Mouse (Mus musculus) heart, embryonic 11.5 days (tissue): ENCODE data around the gene Sema3b. TPM values are rescaled to one million over a fixed set of nuclear protein-coding genes. Genes with fewer than 3 reads are reported as not detected.
"Not testable (repeated sequence)": the region's sequence is repeated elsewhere in the genome, so short reads cannot be mapped to it uniquely, and the experiment has no call there.

ENCODE experiments used
- ATAC-seq: fragments of 200-750 bp; cut with Nextera tagmentation; replicated peaks from 2 replicates; pipeline ENCODE4 v1.8.0; 2017; ENCODE audit warnings: moderate library complexity; ENCODE audit not compliant: insufficient number of reproducible peaks, low FRiP score, low TSS enrichment
- H3K27ac ChIP-seq: fragments of 300-500 bp; sonication (generic); 2 replicates; pipeline ENCODE4 v1.5.1; 2014; ENCODE audit warnings: mild to moderate bottlenecking, low read depth, low read length
- H3K27me3 ChIP-seq: fragments of 300-500 bp; sonication (generic); 2 replicates; pipeline ENCODE4 v1.6.1; 2014; ENCODE audit warnings: mild to moderate bottlenecking, low read length, mixed read lengths; ENCODE audit not compliant: control insufficient read depth, insufficient read depth
- H3K36me3 ChIP-seq: fragments of 300-500 bp; sonication (generic); 2 replicates; pipeline ENCODE4 v1.6.1; 2014; ENCODE audit warnings: mild to moderate bottlenecking, low read length, moderate library complexity, mixed read lengths; ENCODE audit not compliant: control insufficient read depth, insufficient read depth
- H3K4me1 ChIP-seq: fragments of 300-500 bp; sonication (generic); 2 replicates; pipeline ENCODE4 v1.6.1; 2014; ENCODE audit warnings: low read length; ENCODE audit not compliant: control insufficient read depth, insufficient read depth
- H3K4me2 ChIP-seq: fragments of 300-500 bp; sonication (generic); 2 replicates; pipeline ENCODE4 v1.6.1; 2014; ENCODE audit warnings: mild to moderate bottlenecking, moderate library complexity
- H3K4me3 ChIP-seq: fragments of 300-500 bp; sonication (generic); 2 replicates; pipeline ENCODE4 v1.5.1; 2014; ENCODE audit warnings: low read depth, low read length
- H3K9ac ChIP-seq: fragments of 300-500 bp; sonication (generic); 2 replicates; pipeline ENCODE4 v1.6.1; 2014; ENCODE audit warnings: mild to moderate bottlenecking, low read depth, low read length, moderate library complexity
- H3K9me3 ChIP-seq: fragments of 300-500 bp; sonication (generic); replicated peaks from 2 replicates; pipeline ENCODE4 v1.6.1; 2016; ENCODE audit warnings: low read length; ENCODE audit not compliant: control insufficient read depth
- WGBS: fragments of 180-500 bp; shearing (Covaris S2); extraction: QIAGEN DNeasy Blood & Tissue Kit; methylation state at CpG from one replicate; pipeline ENCODE4 v1.1.7; 2014; ENCODE audit not compliant: insufficient replicate concordance; 5-methylcytosine and 5-hydroxymethylcytosine counted together
- polyA plus RNA-seq: library from polyadenylated mRNA; unstranded; fragments of >200 nt; fragmentation: Nextera tagmentation; extraction: Ambion mirVana; gene quantifications from 2 replicates; pipeline ENCODE4 v1.2.1, GENCODE M21; 2014

Sema3b gene
- polyA plus RNA-seq, 1 experiment from 2014 or later: 5.1 TPM

DNA sequence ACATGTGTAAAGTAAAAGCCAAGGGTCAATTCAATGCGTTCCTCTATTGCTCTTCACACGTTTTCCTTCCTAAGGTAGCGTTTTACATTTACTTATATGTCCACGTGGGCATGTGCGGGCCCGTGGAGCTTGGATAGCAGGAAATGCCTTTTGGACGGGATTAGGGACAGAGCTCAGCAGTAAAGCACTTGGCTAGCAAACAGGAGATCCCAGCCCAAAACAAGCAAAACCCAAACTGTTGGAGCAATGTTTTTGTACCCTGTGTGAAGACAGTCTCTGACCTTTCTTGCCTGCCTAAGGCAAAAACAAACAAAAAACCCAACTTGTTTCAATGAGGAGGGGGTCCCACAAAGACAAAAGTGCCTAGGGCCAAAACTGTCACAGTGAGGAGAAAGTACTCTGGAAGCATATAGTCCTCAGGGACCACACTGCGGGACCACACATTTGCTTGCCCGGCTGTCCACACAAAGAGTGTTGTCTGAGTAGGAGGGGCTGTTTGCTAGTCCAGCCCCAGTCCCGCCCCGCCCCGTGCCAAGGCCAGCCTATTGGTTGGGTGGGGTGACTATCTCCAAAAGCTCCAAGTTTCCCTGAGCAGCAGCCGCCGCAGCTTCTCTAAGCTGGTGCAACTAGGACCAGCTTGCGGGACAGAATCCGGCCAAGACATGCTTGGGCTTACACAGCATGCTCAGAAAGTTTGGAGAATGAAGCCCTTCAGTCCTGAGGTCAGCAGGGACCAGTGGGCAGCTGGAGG is 32.5 kb downstream of the Sema3b start, which contains the start of gene Hyal1:
Gene Hyal1 (plus strand): TSS at position 571 of the 751 bp plus-strand sequence.
- Histone ChIP-seq H3K9me3 (no peaks in the 10 kb centered on the region), H3K27me3 (no peaks in the 10 kb centered on the region), H3K36me3 (peaks cover 12% of the 10 kb centered on the region), H3K27ac (no peak within 1 kb of the TSS), H3K4me2 (peak within 1 kb of the TSS; percentile 64), H3K9ac (peak within 1 kb of the TSS; percentile 60), H3K4me1 (peaks cover 23% of the 10 kb centered on the region), H3K4me3 (peak within 1 kb of the TSS; percentile 27)
- ATAC-seq: peak; percentile 74
- WGBS: 25% methylated on average over 16 of the region's 16 CpGs

DNA sequence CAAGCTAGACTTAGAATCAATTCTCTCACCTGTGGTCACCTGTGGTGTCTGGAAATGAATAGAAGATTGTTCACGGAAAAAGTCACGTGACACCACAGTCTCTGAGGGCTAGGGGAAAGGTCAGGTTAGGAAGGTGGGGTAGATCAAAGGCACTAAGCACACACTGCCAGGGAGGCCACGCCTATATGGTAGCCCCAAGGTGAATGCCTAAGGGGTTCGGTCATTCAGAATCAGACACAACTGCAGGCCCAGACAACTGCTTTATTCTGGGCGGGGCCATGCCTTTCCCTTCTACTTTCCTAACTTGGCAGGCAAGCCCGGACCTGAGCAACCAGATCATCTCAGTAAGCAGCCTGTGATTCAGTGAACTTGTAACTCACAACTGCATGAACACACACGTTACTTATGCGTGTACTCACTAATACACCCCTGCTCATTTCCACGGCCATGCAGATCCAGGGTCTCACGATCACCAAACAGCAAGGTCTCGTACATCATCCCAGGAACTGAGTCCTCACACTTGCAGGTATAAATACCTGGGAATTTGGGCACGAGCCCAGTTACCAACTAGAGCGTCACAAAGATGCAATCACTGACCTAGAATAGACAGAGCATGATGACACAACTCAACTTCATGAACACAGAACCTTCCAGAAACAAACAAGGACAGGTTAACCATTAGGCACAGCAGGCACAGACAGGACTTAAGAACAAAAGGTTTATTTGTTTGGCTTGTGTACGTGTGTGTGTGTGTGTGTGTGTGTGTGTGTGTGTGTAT is 33.3 kb downstream of the Sema3b start:
- Histone ChIP-seq H3K36me3 (peaks cover 14% of the 10 kb centered on the region), H3K27ac (no peak overlapping the region), H3K27me3 (no peaks in the 10 kb centered on the region), H3K9me3 (no peaks in the 10 kb centered on the region), H3K4me1 (peaks cover 25% of the 10 kb centered on the region), H3K9ac (no peak overlapping the region), H3K4me2 (no peak overlapping the region; the same call in 1 of the 2 replicates), H3K4me3 (no peak overlapping the region)
- no peak for ATAC-seq
- WGBS: 79% methylated on average over 14 of the region's 14 CpGs

GRCm38 (mm10) chr9:107573774-107574173 is 35.3 kb downstream of the Sema3b start:
- H3K27me3 ChIP-seq, H3K4me3 ChIP-seq, H3K27ac ChIP-seq, ATAC-seq, H3K9ac ChIP-seq, H3K9me3 ChIP-seq, H3K4me2 ChIP-seq: not testable (repeated sequence)
- H3K4me1 ChIP-seq: peaks cover 37% of the 10 kb centered on the region
- WGBS: 82% methylated on average over 6 of the region's 6 CpGs
- peaks cover 20% of the 10 kb centered on the region for H3K36me3 ChIP-seq

GRCm38 (mm10) chr9:107572327-107572662 is 36.7 kb downstream of the Sema3b start:
- H3K4me2 ChIP-seq: no peak overlapping the region
- ATAC-seq: no peak
- no peak overlapping the region for H3K4me3 ChIP-seq
- H3K36me3 ChIP-seq: peaks cover 20% of the 10 kb centered on the region
- H3K9me3 ChIP-seq: no peaks in the 10 kb centered on the region
- WGBS: 91% methylated on average over 2 of the region's 2 CpGs
- H3K27ac ChIP-seq: no peak overlapping the region
- H3K4me1 ChIP-seq: peaks cover 43% of the 10 kb centered on the region
- no peak overlapping the region for H3K9ac ChIP-seq
- H3K27me3 ChIP-seq: no peaks in the 10 kb centered on the region

DNA sequence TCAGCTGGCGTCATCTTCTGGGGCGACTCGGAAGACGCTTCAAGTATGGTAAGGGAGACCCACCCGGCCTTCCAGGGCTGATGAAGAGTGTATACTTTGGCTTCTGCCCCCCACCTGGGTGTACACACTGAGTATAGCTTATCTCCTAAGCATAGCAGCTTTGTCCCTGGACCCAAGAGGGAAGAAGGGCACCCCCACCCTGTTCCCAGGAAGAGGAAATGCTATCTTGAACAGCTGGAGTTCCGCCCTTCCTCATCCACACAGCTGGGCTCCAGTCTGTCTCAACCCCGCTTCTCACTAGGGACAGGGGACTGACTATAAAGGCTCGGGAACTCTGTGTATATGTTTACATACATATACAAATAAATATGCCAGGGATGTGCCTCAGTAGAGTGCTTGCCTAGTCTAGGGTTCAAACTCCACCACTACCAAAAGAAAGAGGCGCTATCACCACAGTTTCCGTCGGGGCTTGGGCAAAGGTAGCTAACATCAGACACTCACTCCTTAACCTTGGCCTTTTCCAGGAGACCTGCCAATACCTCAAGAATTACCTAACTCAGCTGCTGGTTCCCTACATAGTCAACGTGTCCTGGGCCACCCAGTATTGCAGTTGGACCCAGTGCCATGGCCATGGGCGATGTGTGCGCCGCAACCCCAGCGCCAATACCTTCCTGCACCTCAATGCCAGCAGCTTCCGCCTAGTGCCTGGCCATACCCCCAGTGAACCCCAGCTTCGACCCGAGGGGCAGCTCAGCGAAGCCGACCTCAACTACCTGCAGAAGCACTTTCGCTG is 37.3 kb downstream of the Sema3b start:
- H3K4me3 ChIP-seq: peak overlapping the region; percentile 85
- no peaks in the 10 kb centered on the region for H3K9me3 ChIP-seq
- H3K27me3 ChIP-seq: no peaks in the 10 kb centered on the region
- no peak for ATAC-seq
- peaks cover 20% of the 10 kb centered on the region for H3K36me3 ChIP-seq
- peak overlapping the region; percentile 40; the same call in 1 of the 2 replicates for H3K9ac ChIP-seq
- H3K27ac ChIP-seq: no peak overlapping the region
- H3K4me2 ChIP-seq: peak overlapping the region; percentile 93
- WGBS: 86% methylated on average over 22 of the region's 22 CpGs
- peaks cover 38% of the 10 kb centered on the region for H3K4me1 ChIP-seq

DNA sequence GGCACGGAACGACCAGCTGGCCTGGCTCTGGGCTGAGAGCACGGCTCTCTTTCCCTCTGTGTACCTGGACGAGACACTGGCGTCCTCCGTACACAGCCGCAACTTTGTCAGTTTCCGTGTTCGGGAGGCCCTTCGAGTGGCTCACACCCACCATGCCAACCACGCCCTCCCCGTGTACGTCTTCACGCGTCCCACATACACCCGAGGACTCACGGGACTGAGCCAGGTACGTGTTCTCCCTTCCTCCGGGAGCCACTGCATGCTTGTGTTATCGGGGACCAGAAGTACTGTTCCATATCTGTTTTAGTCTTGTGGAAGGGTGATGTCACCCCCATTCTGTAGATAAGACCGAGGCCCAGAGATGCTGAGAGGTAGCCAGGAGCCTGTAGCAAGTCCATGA is 38.2 kb downstream of the Sema3b start:
- Histone ChIP-seq H3K27ac (no peak overlapping the region), H3K9ac (peak overlapping the region; percentile 92), H3K9me3 (no peaks in the 10 kb centered on the region), H3K4me1 (peaks cover 38% of the 10 kb centered on the region), H3K4me3 (peak overlapping the region; percentile 85), H3K36me3 (peaks cover 20% of the 10 kb centered on the region), H3K4me2 (peak overlapping the region; percentile 93), H3K27me3 (no peaks in the 10 kb centered on the region)
- ATAC-seq: no peak
- WGBS: 60% methylated on average over 21 of the region's 21 CpGs

DNA sequence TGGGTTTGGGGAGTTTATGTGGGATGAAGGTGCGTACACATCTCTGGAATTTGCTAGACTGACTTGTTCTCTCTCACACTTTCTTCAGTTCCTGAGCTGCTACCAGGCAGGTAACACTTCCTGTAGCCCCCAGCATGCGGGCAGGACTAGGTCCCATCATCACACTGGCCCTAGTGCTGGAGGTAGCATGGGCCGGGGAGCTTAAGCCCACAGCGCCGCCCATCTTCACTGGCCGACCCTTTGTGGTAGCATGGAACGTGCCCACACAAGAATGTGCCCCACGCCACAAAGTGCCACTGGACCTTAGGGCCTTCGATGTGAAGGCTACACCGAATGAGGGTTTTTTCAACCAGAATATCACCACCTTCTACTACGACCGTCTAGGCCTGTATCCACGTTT is 39.0 kb downstream of the Sema3b start:
- peak overlapping the region; percentile 85 for H3K4me3 ChIP-seq
- H3K27ac ChIP-seq: peak overlapping the region; percentile 86
- peak overlapping the region; percentile 92 for H3K9ac ChIP-seq
- H3K36me3 ChIP-seq: peaks cover 20% of the 10 kb centered on the region
- H3K4me1 ChIP-seq: peaks cover 38% of the 10 kb centered on the region
- H3K27me3 ChIP-seq: no peaks in the 10 kb centered on the region
- ATAC-seq: no peak
- 53% methylated on average over 13 of the region's 13 CpGs for WGBS
- H3K4me2 ChIP-seq: peak overlapping the region; percentile 93
- no peaks in the 10 kb centered on the region for H3K9me3 ChIP-seq

DNA sequence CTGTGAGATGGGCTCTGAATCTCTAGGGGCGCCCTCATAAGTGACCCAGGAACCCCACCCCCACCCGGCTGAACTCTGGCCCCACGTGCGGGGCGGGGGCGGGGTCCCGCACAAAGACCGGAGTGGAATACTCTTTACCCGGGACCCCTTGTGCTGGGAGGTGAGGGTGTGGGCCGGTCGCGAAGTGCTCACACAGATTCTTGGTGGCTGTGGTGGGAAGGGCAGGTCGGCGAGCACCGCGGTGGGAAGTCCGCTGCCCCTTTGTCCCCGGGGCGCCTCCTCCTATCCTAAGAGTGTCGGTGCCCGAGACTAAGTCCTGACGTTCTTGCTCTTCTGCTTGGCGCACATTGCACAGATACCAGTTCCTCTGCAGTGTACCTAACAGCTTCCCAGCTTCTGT is 39.8 kb downstream of the Sema3b start:
- under 1% methylated on average over 22 of the region's 23 CpGs for WGBS
- H3K4me1 ChIP-seq: peaks cover 39% of the 10 kb centered on the region
- peak; percentile 16 for ATAC-seq
- H3K4me3 ChIP-seq: peak overlapping the region; percentile 85
- peaks cover 22% of the 10 kb centered on the region for H3K36me3 ChIP-seq
- H3K4me2 ChIP-seq: peak overlapping the region; percentile 93
- H3K27me3 ChIP-seq: no peaks in the 10 kb centered on the region
- H3K9ac ChIP-seq: peak overlapping the region; percentile 92
- H3K27ac ChIP-seq: peak overlapping the region; percentile 86
- H3K9me3 ChIP-seq: no peaks in the 10 kb centered on the region
